Mouse (Mus musculus) liver, adult 2 months (tissue): ENCODE data around the gene 9130213A22Rik. TPM values are rescaled to one million over a fixed set of nuclear protein-coding genes. Genes with fewer than 3 reads are reported as not detected.

Experiments used
- DNase-seq: peaks from one replicate; pipeline ENCODE4 v3.0.0-alpha.2; 2011; ENCODE audit warnings: low read depth, low spot score; ENCODE audit errors: extremely low read depth
- H3K27ac ChIP-seq: fragments of 200-500 bp; replicated peaks from 2 replicates; pipeline ENCODE4 v1.5.1; 2012; ENCODE audit warnings: low read depth, mild to moderate bottlenecking, control low read depth, inconsistent platforms, low read length; ENCODE audit not compliant: insufficient read depth
- H3K27me3 ChIP-seq: fragments of 200-500 bp; 2 replicates; pipeline ENCODE4 v1.6.1; 2012; ENCODE audit warnings: mild to moderate bottlenecking, moderate library complexity, low read length, inconsistent platforms; ENCODE audit not compliant: control insufficient read depth, insufficient read depth
- H3K36me3 ChIP-seq: fragments of 200-500 bp; 2 replicates; pipeline ENCODE4 v1.6.1; 2012; ENCODE audit warnings: low read length, inconsistent platforms; ENCODE audit not compliant: control insufficient read depth, insufficient read depth
- H3K4me1 ChIP-seq: fragments of 200-500 bp; 2 replicates; pipeline ENCODE4 v1.6.1; 2011; ENCODE audit warnings: low read length; ENCODE audit not compliant: control insufficient read depth, insufficient read depth
- H3K4me3 ChIP-seq: fragments of 200-500 bp; 2 replicates; pipeline ENCODE4 v1.5.1; 2011; ENCODE audit warnings: low read depth, mild to moderate bottlenecking, control low read depth, low read length, moderate library complexity; ENCODE audit not compliant: insufficient read depth
- H3K79me2 ChIP-seq: fragments of 200-500 bp; 2 replicates; pipeline ENCODE4 v1.6.1; 2012; ENCODE audit warnings: inconsistent platforms, mild to moderate bottlenecking, low read length, moderate library complexity; ENCODE audit not compliant: control insufficient read depth, insufficient read depth
- H3K9ac ChIP-seq: fragments of 200-500 bp; 2 replicates; pipeline ENCODE4 v1.6.1; 2012; ENCODE audit warnings: low read depth, mild to moderate bottlenecking, control low read depth, inconsistent platforms, low read length
- CTCF ChIP-seq: fragments of 200-500 bp; IDR thresholded peaks from 2 replicates; pipeline ENCODE4 v1.5.1; 2011; ENCODE audit warnings: low read depth, low read length, control low read depth
- POLR2A ChIP-seq: fragments of 200-500 bp; IDR thresholded peaks from 2 replicates; pipeline ENCODE4 v1.6.1; 2011; ENCODE audit warnings: low read length, control low read depth; ENCODE audit not compliant: insufficient read depth; ENCODE audit errors: extremely low read depth
- WGBS: fragments of 180-500 bp; shearing (Covaris S2); methylation state at CpG from one replicate; pipeline ENCODE4 v1.1.7; 2018; 5-methylcytosine and 5-hydroxymethylcytosine counted together
- polyA plus RNA-seq: library from polyadenylated mRNA; depleted of rRNA; stranded (reverse); fragments of >200 nt; gene quantifications from 2 replicates; pipeline ENCODE4 v1.2.3, GENCODE M21; 2012
- total RNA-seq: library from RNA; depleted of rRNA; stranded (reverse); fragments of >200 nt; gene quantifications from 2 replicates; pipeline ENCODE4 v1.2.3, GENCODE M21; 2014

Gene 9130213A22Rik
- total and polyA plus RNA-seq, 2 experiments, result 0.05 TPM; not detected in 1

- no peak overlapping the region for H3K4me3 ChIP-seq
- no peak overlapping the region for H3K9ac ChIP-seq
- H3K79me2 ChIP-seq, result peaks cover 13% of the 10 kb centered on the region; the same call in 1 of the 2 replicates
- H3K4me1 ChIP-seq, result peaks cover 9% of the 10 kb centered on the region
- H3K27me3 ChIP-seq, result no peaks in the 10 kb centered on the region
- peaks cover 65% of the 10 kb centered on the region for H3K36me3 ChIP-seq
- WGBS, result 98% methylated on average over 14 of the region's 14 CpGs
- H3K27ac ChIP-seq, result no peak overlapping the region
- no peak for TF ChIP-seq POLR2A
- no peak for TF ChIP-seq CTCF
- no peak for DNase-seq
Measured at GRCm38 (mm10) chr11:69103121-69103520, 19.3 kb downstream of the 9130213A22Rik start.

GRCm38 (mm10) chr11:69102403-69102725 is 20.0 kb downstream of the 9130213A22Rik start:
- no peak for DNase-seq
- peaks cover 13% of the 10 kb centered on the region; the same call in 1 of the 2 replicates for H3K79me2 ChIP-seq

GRCm38 (mm10) chr11:69101604-69102402 is 20.6 kb downstream of the 9130213A22Rik start:
- peaks cover 55% of the 10 kb centered on the region for H3K36me3 ChIP-seq
- TF ChIP-seq POLR2A, result no peak
- TF ChIP-seq CTCF, result no peak

More at GRCm38 (mm10) chr11:69102403-69102725, 20.0 kb downstream of the 9130213A22Rik start:
- H3K36me3 ChIP-seq, result peaks cover 60% of the 10 kb centered on the region
- H3K4me1 ChIP-seq, result peaks cover 12% of the 10 kb centered on the region
- no peak for TF ChIP-seq CTCF
- no peak for TF ChIP-seq POLR2A
- H3K4me3 ChIP-seq, result no peak overlapping the region
- H3K27me3 ChIP-seq, result no peaks in the 10 kb centered on the region
- no peak overlapping the region for H3K9ac ChIP-seq
- H3K27ac ChIP-seq, result no peak overlapping the region
- WGBS, result 94% methylated on average over 7 of the region's 7 CpGs

GRCm38 (mm10) chr11:69100639-69101360 is 21.6 kb downstream of the 9130213A22Rik start:
- Histone ChIP-seq H3K79me2 (peaks cover 13% of the 10 kb centered on the region; the same call in 1 of the 2 replicates), H3K4me3 (no peak overlapping the region), H3K4me1 (peaks cover 12% of the 10 kb centered on the region), H3K27ac (no peak overlapping the region), H3K36me3 (peaks cover 50% of the 10 kb centered on the region), H3K27me3 (no peaks in the 10 kb centered on the region), H3K9ac (no peak overlapping the region)
- TF ChIP-seq CTCF (no peak), POLR2A (no peak)
- 87% methylated on average over 20 of the region's 20 CpGs for WGBS
- DNase-seq, result no peak

More at GRCm38 (mm10) chr11:69101604-69102402, 20.6 kb downstream of the 9130213A22Rik start:
- WGBS, result 95% methylated on average over 21 of the region's 21 CpGs
- Histone ChIP-seq H3K27me3 (no peaks in the 10 kb centered on the region), H3K27ac (no peak overlapping the region), H3K9ac (no peak overlapping the region), H3K4me1 (peaks cover 12% of the 10 kb centered on the region), H3K79me2 (peaks cover 13% of the 10 kb centered on the region; the same call in 1 of the 2 replicates), H3K4me3 (no peak overlapping the region)
- no peak for DNase-seq

GRCm38 (mm10) chr11:69099915-69100345 is 22.5 kb downstream of the 9130213A22Rik start:
- Histone ChIP-seq H3K4me1 (peaks cover 12% of the 10 kb centered on the region), H3K27ac (peak overlapping the region; percentile 90), H3K36me3 (peaks cover 44% of the 10 kb centered on the region), H3K4me3 (peak overlapping the region; percentile 62), H3K27me3 (no peaks in the 10 kb centered on the region), H3K79me2 (peaks cover 13% of the 10 kb centered on the region; the same call in 1 of the 2 replicates), H3K9ac (peak overlapping the region; percentile 72)
- WGBS, result 7% methylated on average over 23 of the region's 23 CpGs
- TF ChIP-seq CTCF (peak; percentile 25; the same call in 1 of the 2 replicates), POLR2A (no peak)
- DNase-seq, result peak; percentile 55
